Mouse (Mus musculus): ENCODE measurements around the gene Il1f5. TPM values are rescaled to one million over a fixed set of nuclear protein-coding genes. Genes with fewer than 3 reads are reported as not detected.

Il1f5 gene
- total RNA-seq (2015; ENCODE audit: low replicate concordance) (not detected in 2 replicates), total RNA-seq (2017; ENCODE audit: low replicate concordance) (0.70 TPM in 1 of 2 replicates, not detected in the other)

DNA sequence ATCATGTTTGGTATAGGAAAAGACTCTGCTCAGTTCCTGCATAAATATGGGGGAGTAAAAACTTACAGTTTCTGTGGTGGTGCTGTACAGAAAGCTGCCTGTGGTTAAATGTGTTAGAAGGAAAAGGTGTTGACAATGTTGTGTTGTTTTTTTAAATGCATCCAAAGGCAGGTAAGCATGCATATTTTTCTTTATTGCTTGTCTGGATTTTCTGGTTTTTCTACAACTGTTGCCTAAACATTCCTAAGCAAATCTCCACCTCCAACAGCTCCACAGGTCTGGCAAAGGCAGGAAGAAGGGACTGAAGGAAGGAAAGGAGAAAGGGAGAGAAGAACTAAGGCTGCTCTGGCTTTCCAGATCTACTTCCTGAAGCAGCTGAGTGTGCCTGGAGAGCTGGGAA is at the start of gene Il1f5:
Il1f5 (plus strand) TSS at position 301 of the 400 bp plus-strand sequence.
- ATAC-seq (replicated peaks; ENCODE audit: low FRiP score, poor library complexity, severe bottlenecking) = no peak

DNA sequence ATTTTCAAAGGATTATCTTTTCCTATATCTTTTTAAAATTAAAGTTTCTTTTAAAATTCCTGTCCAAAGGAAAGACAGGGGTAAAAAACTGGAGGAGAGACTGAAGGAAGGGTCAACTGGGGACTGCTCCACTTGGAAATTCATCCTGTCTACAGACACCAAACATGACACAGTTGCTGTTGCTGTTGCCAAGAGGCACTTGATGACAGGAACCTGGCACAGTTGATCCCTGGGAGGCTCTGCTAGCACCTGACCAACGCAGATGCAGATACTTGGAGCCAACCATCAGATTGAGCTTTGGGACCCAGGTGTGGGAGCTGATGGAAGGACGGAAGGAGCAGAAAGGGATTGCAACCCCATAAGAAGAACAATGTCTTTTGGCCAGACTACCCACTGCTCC is 49.6 kb upstream of the Il1f5 start:
- ATAC-seq (replicated peaks; ENCODE audit: low FRiP score, poor library complexity, severe bottlenecking) = no peak

DNA sequence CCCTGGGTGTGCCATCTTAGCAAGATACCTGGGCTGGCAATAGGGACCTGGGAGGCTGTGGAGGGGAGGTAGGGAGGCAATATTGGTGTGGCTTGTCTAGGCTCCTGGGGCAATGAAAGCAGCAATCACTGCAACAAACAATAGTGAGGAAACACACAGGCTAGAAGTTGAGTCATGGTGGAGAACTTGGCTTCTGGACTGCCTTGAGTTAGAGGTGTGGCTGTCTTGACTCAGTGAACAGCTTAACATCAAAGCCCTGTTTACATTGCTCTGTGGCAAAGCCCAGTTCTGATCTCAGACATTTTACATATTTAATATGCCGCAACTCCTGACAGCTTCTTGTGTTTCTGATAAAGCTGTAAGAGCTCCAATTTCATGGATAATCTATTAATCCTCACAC is 9.3 kb upstream of the Il1f5 start:
- ATAC-seq (replicated peaks; ENCODE audit: low FRiP score, poor library complexity, severe bottlenecking) = no peak

DNA sequence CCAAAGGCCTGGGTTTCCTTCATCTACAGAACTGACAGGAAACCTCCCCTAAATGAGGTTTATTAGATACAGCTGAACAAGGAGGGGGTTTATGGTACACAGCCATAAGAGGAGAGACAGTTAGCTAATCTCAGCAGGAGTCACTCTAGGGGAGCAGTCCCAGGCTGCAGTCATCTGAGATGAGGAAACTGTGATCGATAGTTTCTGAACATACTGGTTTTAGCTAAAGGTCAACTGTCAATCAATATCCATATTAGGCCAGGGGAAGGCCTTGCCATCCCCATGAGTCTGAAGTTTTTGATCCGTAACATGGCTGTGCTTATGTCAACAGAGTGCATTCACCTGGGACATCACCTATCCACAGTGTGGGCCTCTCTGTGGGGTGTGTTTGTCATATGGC is 3.1 kb upstream of the Il1f5 start:
- no peak for ATAC-seq (replicated peaks; ENCODE audit: low FRiP score, poor library complexity, severe bottlenecking)

DNA sequence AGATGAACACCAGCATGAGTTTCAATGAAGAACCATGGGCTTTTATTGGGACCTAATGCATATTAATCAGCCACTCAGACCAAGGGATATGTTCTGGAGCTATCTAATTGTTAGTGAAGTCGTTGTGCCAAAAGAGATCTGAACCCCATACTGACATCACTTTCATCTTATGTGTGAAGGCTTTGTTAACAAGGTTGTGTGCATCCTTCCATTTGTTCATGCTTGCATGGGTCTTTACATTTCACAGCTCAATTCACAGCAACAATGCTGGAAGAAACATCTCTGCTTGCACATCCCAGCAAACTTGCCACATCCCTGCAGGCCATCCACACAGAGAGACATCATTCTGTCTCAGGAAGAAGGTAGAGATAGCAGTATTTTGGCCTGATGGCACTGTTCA is 1.6 kb upstream of the Il1f5 start:
- ATAC-seq (replicated peaks; ENCODE audit: low FRiP score, poor library complexity, severe bottlenecking) = no peak

DNA sequence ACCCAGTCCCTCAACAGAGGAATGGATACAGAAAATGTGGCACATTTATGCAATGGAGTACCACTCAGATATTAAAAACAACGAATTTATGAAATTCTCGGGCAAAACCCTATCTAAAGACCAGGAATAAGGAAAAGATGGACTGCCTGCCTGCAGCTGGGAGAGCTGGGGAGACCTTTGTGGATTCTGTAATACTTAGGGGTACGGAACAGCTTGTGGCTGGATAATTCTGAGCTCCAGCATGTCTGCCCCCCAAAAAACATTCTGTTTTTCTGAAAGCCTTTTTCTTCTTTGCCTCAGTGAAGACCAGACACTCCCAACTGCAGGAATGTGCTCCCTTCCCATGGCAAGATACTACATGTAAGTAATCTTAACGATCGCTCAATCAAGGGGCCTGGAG is 14.1 kb downstream of the Il1f5 start, which contains the start of gene Il1f10:
Il1f10 (plus strand) TSS at position 301 of the 400 bp plus-strand sequence.
- ATAC-seq (replicated peaks; ENCODE audit: low FRiP score, poor library complexity, severe bottlenecking) = no peak

DNA sequence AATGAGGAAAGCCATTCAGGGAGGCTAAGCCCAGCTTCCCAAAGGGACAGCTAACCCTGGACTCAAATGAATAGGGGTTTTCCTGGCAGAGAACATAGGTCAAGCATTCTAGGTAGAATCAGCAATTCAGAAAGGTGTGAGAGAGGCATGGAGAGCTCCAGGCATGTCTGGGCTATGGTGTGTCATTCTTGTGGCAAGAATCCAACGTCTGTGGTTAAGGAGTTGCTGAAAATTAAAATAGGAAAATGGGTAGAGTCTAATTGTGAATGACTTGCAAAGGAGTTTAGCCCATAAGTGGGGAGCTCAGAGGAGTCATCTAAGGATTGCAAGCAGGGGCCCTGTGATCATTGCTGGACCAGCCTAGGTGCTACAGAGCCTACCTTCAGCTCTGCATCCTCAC is 17.9 kb downstream of the Il1f5 start:
- no peak for ATAC-seq (replicated peaks; ENCODE audit: low FRiP score, poor library complexity, severe bottlenecking)

DNA sequence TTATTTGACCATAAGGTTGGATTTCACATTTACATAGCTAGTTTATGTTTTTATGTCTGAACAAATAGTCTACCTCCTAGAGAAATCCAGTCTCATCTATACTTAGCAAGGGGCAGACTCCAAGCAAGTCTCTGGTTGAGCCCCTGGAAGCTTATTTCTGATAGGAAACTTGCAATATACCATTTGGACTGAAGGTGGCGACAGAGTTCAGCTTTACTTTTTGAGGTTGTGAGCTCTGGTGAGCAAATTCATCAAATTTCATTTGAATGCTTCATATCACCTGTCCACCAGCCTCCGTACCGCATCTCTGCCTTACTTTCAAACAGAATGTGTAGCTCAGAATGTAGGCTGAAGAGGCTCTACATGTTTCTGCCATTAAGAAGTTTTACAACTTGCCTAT is 20.1 kb downstream of the Il1f5 start:
- no peak; the same call in 1 of the 2 replicates for ATAC-seq (replicated peaks; ENCODE audit: low FRiP score, poor library complexity, severe bottlenecking)

DNA sequence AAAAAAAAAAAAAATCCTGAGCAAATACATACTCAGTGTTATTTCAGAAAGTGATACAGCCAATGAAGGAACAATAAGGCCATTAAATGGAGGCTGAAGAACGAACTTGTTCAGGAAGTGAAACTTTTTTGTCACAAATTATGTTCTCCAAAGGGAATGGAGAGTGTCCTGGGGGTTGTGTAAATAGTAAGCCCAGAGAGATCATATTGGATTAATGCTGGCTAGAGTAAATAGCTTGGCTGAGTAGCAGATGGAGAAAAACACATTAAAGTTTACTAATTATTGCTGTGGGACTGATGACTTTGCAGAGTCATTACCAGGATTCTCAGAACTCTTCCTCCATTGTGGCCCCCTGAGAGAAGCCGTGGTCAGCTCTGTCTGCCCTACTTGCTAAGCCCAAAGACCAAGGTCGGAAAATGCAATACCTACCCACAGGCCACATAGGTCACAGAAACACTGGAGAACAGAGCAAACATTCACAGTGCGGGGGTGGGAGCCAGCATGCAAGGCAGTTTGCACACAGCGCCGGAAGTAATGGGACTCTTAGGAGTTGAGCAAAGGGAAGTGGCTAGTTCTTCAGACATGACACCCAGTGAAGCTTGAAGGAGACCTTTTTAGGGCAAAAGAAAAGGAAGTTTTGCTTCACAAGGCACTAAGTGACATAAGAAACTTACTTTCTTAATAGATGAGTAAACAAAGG is 34.7 kb downstream of the Il1f5 start:
- ATAC-seq (replicated peaks; ENCODE audit: low FRiP score, poor library complexity, severe bottlenecking) = no peak

DNA sequence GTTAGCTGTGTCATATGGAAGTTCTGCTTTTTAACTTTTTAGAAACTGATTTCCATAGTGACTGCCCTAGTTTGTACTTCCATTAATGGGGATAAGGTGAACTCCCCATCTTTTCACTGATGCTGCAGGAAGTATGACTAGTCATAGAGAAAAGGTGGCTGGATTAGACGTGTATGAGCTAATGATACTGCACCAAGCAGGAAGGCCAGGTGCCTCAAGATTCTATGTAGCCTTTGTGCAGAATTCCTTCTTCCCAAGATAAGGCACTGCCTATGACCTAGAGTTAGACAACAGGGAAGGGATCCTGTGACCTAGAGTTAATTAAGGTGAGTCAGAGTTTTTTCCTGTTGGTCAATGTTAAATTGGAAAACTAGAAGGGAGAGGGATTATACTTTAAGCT is 40.2 kb downstream of the Il1f5 start:
- ATAC-seq (replicated peaks; ENCODE audit: low FRiP score, poor library complexity, severe bottlenecking) = no peak

DNA sequence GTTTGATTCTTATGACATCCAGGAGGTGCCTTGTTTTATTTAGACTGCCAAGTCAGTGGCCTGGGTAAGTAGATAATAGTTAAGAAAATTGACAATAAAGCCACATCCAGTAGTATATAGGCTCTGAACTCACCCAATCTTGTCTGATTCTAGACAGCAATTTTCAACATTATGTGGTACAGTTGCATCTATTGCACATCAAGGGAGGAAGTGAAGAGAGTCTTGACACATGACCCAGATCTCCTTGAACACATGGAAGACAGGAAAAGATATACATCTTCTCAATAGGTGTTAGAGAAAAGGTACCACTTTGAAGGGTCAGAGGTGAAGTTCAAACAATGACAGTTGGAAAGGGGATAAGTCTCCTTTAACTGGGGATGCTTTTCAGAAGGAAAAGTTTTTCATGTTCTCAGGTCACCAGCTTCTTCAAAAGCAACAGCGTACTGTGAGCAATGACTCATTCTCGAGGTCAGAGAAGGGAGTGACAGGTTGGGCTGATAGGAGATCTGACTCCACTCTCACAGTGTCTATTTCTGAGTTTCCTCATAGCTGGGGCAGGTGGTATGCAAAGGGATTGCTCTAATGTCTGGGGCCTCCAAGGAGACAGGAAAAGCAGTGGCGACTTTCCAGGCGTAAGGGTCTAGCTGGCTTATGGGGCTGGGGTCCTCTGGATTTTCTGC is 41.3 kb downstream of the Il1f5 start:
- ATAC-seq (replicated peaks; ENCODE audit: low FRiP score, poor library complexity, severe bottlenecking) = no peak

Other genes with a start within 250 kb of the Il1f5 start
- 5.4 and 9.8 TPM in 2 replicates for gene Hnmt, start 227.6 kb upstream of the Il1f5 start, total RNA-seq (2015; ENCODE audit: low replicate concordance)
- gene Hnmt, start 227.6 kb upstream of the Il1f5 start, total RNA-seq (2017; ENCODE audit: low replicate concordance) = 8.6 TPM in 2 replicates
- gene Tbpl2, start 180.4 kb upstream of the Il1f5 start, total RNA-seq (2015; ENCODE audit: low replicate concordance) = not detected in 2 replicates
- gene Tbpl2, start 180.4 kb upstream of the Il1f5 start, total RNA-seq (2017; ENCODE audit: low replicate concordance) = not detected in 2 replicates
- not detected in 2 replicates for gene Il1f8, start 123.8 kb upstream of the Il1f5 start, total RNA-seq (2015; ENCODE audit: low replicate concordance)
- gene Il1f8, start 123.8 kb upstream of the Il1f5 start, total RNA-seq (2017; ENCODE audit: low replicate concordance) = not detected in 2 replicates
- gene Il1f9, start 90.5 kb upstream of the Il1f5 start, total RNA-seq (2015; ENCODE audit: low replicate concordance) = 5.9 and 26.1 TPM in 2 replicates
- 6.1 and 7.1 TPM in 2 replicates for gene Il1f9, start 90.5 kb upstream of the Il1f5 start, total RNA-seq (2017; ENCODE audit: low replicate concordance)
- gene Il1f6, start 61.5 kb upstream of the Il1f5 start, total RNA-seq (2015; ENCODE audit: low replicate concordance) = not detected in 2 replicates
- gene Il1f6, start 61.5 kb upstream of the Il1f5 start, total RNA-seq (2017; ENCODE audit: low replicate concordance) = not detected in 2 replicates
- gene Il1f10, start 14.2 kb downstream of the Il1f5 start, total RNA-seq (2015; ENCODE audit: low replicate concordance) = not detected in 2 replicates
- gene Il1f10, start 14.2 kb downstream of the Il1f5 start, total RNA-seq (2017; ENCODE audit: low replicate concordance) = not detected in 2 replicates
- 10.7 and 15.4 TPM in 2 replicates for gene Il1rn, start 59.9 kb downstream of the Il1f5 start, total RNA-seq (2015; ENCODE audit: low replicate concordance)
- gene Il1rn, start 59.9 kb downstream of the Il1f5 start, total RNA-seq (2017; ENCODE audit: low replicate concordance) = 3.9 and 8.9 TPM in 2 replicates
- 5.6 and 8.4 TPM in 2 replicates for gene Psd4, start 90.6 kb downstream of the Il1f5 start, total RNA-seq (2015; ENCODE audit: low replicate concordance)
- 15.3 and 26.3 TPM in 2 replicates for gene Psd4, start 90.6 kb downstream of the Il1f5 start, total RNA-seq (2017; ENCODE audit: low replicate concordance)
- 2.1 TPM in 1 of 2 replicates, not detected in the other for gene Pax8, start 198.6 kb downstream of the Il1f5 start, total RNA-seq (2015; ENCODE audit: low replicate concordance)
- 0.28 and 1.1 TPM in 2 replicates for gene Pax8, start 198.6 kb downstream of the Il1f5 start, total RNA-seq (2017; ENCODE audit: low replicate concordance)